Mouse (Mus musculus) central nervous system, embryonic 14 days (tissue): ENCODE results near the gene Gm2916. TPM values are rescaled to one million over a fixed set of nuclear protein-coding genes. Genes with fewer than 3 reads are reported as not detected.

Source experiments
- polyA plus RNA-seq: library from polyadenylated mRNA; depleted of rRNA; stranded (reverse); fragments of >200 nt; gene quantifications from 2 replicates; pipeline ENCODE4 v1.2.3, GENCODE M21; 2012; rRNA removed

The Gm2916 gene
- polyA plus RNA-seq = 0.06 TPM in 2 replicates

GRCm38 (mm10) chr14:3883872-3884271 lies at the start of gene Gm2916:
Gm2916 (plus strand) TSS chr14:3884172.

DNA sequence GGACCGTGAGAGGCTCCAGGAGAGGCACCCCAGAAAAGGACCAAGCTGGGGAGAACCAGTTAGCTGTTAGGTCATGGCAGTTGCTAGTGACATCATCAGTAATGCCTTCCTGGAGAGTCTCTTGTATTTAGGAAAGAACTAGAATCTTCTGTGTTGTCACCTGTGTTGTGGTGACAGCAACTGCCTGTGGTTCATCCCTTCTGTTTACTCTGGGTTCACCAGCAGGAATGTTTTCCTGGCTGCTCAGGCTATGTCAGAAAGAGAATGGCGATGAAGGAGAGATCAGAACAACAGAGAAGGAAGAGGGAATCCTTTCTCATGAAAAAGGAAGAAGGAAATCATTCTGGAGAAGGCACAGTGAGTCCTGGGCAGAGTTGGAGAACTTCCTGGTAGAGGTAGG lies 38.0 kb upstream of the Gm2916 start, which contains the start of gene Gm3033:
Gene Gm3033 (plus strand): TSS at position 301 of the 400 bp plus-strand sequence.

DNA sequence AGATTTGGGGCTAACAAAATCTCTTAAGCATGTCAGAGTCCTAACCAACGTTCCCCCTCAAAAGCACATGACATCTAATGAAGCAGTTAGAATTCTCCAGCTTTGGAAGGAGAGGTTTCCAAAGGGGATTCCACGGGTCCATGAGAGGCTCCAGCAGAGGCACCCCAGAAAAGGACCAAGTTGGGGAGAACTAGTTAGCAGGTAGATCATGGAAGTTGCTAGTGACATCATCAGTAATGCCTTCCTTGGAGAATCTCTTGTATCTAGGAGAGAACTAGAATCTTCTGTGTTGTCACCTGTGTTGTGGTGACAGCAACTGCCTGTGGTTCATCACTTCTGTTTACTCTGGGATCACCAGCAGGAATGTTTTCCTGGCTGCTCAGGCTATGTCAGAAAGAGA lies 47.5 kb downstream of the Gm2916 start, which contains the start of gene Gm3029:
Gene Gm3029 (plus strand): TSS at position 301 of the 400 bp plus-strand sequence.

DNA sequence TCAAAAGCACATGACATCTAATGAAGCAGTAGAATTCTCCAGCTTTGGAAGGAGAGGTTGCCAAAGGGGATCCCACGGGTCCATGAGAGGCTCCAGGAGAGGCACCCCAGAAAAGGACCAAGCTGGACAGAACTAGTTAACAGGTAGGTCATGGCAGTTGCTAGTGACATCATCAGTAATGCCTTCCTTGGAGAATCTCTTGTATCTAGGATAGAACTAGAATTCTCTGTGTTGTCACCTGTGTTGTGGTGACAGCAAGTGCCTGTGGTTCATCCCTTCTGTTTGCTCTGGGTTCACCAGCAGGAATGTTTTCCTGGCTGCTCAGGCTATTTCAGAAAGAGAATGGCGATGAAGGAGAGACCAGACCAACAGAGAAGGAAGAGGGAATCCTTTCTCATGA lies 79.3 kb downstream of the Gm2916 start, which contains the start of gene Gm3095:
Gene Gm3095 (plus strand): TSS at position 301 of the 400 bp plus-strand sequence.

Other genes with a start within 250 kb of the Gm2916 start
- not detected in 2 replicates for gene Gm3012, start 249.7 kb upstream of the Gm2916 start, polyA plus RNA-seq
- 5.5 and 6.4 TPM in 2 replicates for gene Gm3020, start 232.1 kb upstream of the Gm2916 start, polyA plus RNA-seq
- gene Gm3043, start 195.4 kb upstream of the Gm2916 start, polyA plus RNA-seq = not detected in 2 replicates
- 5.3 and 6.8 TPM in 2 replicates for gene Gm3002, start 74.1 kb upstream of the Gm2916 start, polyA plus RNA-seq
- gene Gm3033, start 37.9 kb upstream of the Gm2916 start, polyA plus RNA-seq = not detected in 2 replicates
- gene Gm3029, start 47.6 kb downstream of the Gm2916 start, polyA plus RNA-seq = not detected in 2 replicates
- gene Gm3095, start 79.4 kb downstream of the Gm2916 start, polyA plus RNA-seq = 0.63 and 0.86 TPM in 2 replicates
- gene Gm3099, start 114.2 kb downstream of the Gm2916 start, polyA plus RNA-seq = not detected in 2 replicates
- gene Gm5796, start 139.8 kb downstream of the Gm2916 start, polyA plus RNA-seq = 3.6 and 3.9 TPM in 2 replicates
- not detected in 2 replicates for gene Gm3115, start 199.9 kb downstream of the Gm2916 start, polyA plus RNA-seq
- gene Gm8108, start 226.4 kb downstream of the Gm2916 start, polyA plus RNA-seq = 5.1 and 6.7 TPM in 2 replicates